Mouse (Mus musculus) heart, postnatal 0 days (tissue): ENCODE measurements around the gene Slc4a2. TPM values are rescaled to one million over a fixed set of nuclear protein-coding genes. Genes with fewer than 3 reads are reported as not detected.
A peak's percentile ranks its signal among the peaks of the same experiment; 100 is the strongest.

Source experiments
- ATAC-seq: fragments of 200-750 bp; cut with Nextera tagmentation; 2 replicates; pipeline ENCODE4 v1.8.0; 2017; ENCODE audit warnings: low read depth, moderate number of reproducible peaks, moderate library complexity; ENCODE audit not compliant: insufficient read depth
- DNase-seq: peaks from one replicate; pipeline ENCODE4 v3.0.0-alpha.2; 2016; ENCODE audit warnings: low spot score
- H3K27ac ChIP-seq: fragments of 300-500 bp; sonication (generic); 2 replicates; pipeline ENCODE4 v1.5.1; 2014; ENCODE audit warnings: low read depth, mild to moderate bottlenecking
- H3K27me3 ChIP-seq: fragments of 300-500 bp; sonication (generic); 2 replicates; pipeline ENCODE4 v1.6.1; 2014; ENCODE audit warnings: low read length, mixed read lengths; ENCODE audit not compliant: control insufficient read depth, insufficient read depth
- H3K36me3 ChIP-seq: fragments of 300-500 bp; sonication (generic); replicated peaks from 2 replicates; pipeline ENCODE4 v1.6.1; 2014; ENCODE audit warnings: low read length, mixed read lengths; ENCODE audit not compliant: control insufficient read depth, insufficient read depth
- H3K4me1 ChIP-seq: fragments of 300-500 bp; sonication (generic); 2 replicates; pipeline ENCODE4 v1.6.1; 2014; ENCODE audit warnings: antibody characterized with exemption; ENCODE audit not compliant: control insufficient read depth, insufficient read depth
- H3K4me2 ChIP-seq: fragments of 300-500 bp; sonication (generic); 2 replicates; pipeline ENCODE4 v1.6.1; 2014; ENCODE audit warnings: low read depth, mild to moderate bottlenecking, low read length, moderate library complexity
- H3K4me3 ChIP-seq: fragments of 300-500 bp; sonication (generic); 2 replicates; pipeline ENCODE4 v1.5.1; 2014; ENCODE audit warnings: low read depth, low read length
- H3K9ac ChIP-seq: fragments of 300-500 bp; sonication (generic); replicated peaks from 2 replicates; pipeline ENCODE4 v1.6.1; 2014; ENCODE audit warnings: low read depth, low read length, mixed read lengths
- H3K9me3 ChIP-seq: fragments of 300-500 bp; sonication (generic); replicated peaks from 2 replicates; pipeline ENCODE4 v1.6.1; 2016; ENCODE audit warnings: low read length; ENCODE audit not compliant: control insufficient read depth
- CTCF ChIP-seq: IDR thresholded peaks from 2 replicates; pipeline ENCODE4 v1.5.1; 2016; ENCODE audit warnings: antibody characterized with exemption, control low read depth, low read depth
- EP300 ChIP-seq: IDR thresholded peaks from 2 replicates; pipeline ENCODE4 v1.6.1; 2016; ENCODE audit warnings: antibody characterized with exemption, low read depth
- WGBS: fragments of 180-500 bp; shearing (Covaris S2); extraction: QIAGEN DNeasy Blood & Tissue Kit; methylation state at CpG from one replicate; pipeline ENCODE4 v1.1.7; 2014; 5-methylcytosine and 5-hydroxymethylcytosine counted together
- polyA plus RNA-seq: library from polyadenylated mRNA; unstranded; fragments of >200 nt; fragmentation: Nextera tagmentation; extraction: Ambion mirVana; gene quantifications from 2 replicates; pipeline ENCODE4 v1.2.1, GENCODE M21; 2015
- total RNA-seq: library from RNA; depleted of rRNA; stranded (reverse); fragments of >200 nt; gene quantifications from 2 replicates; pipeline ENCODE4 v1.2.3, GENCODE M21; 2014; ENCODE audit warnings: low replicate concordance; rRNA removed

Slc4a2 gene
- total and polyA plus RNA-seq, 2 experiments from 2014 or later: 20.8 to 110 TPM

- no peak overlapping the region for H3K4me3 ChIP-seq
- H3K27ac ChIP-seq: no peak overlapping the region
- no peaks in the 10 kb centered on the region for H3K27me3 ChIP-seq
- no peaks in the 10 kb centered on the region for H3K9me3 ChIP-seq
- WGBS: 42% methylated on average over 22 of the region's 22 CpGs
- H3K4me1 ChIP-seq: no peaks in the 10 kb centered on the region
- no peak overlapping the region for H3K4me2 ChIP-seq
- TF ChIP-seq EP300 (no peak), CTCF (no peak)
- no peak overlapping the region for H3K9ac ChIP-seq
- H3K36me3 ChIP-seq: peaks cover 76% of the 10 kb centered on the region
- DNase-seq (no peak), ATAC-seq (no peak)
Observed at GRCm38 (mm10) chr5:24484963-24485362, 61.3 kb downstream of the Slc4a2 start.

- WGBS: 3% methylated on average over 8 of the region's 8 CpGs
- DNase-seq (peak; percentile 77), ATAC-seq (no peak)
- Histone ChIP-seq H3K4me1 (no peaks in the 10 kb centered on the region), H3K36me3 (peaks cover 76% of the 10 kb centered on the region), H3K9ac (no peak overlapping the region), H3K4me2 (no peak overlapping the region), H3K9me3 (no peaks in the 10 kb centered on the region), H3K27me3 (no peaks in the 10 kb centered on the region), H3K4me3 (no peak overlapping the region), H3K27ac (no peak overlapping the region)
- TF ChIP-seq EP300: no peak
- peak; percentile 85 for TF ChIP-seq CTCF
Observed at GRCm38 (mm10) chr5:24486097-24486496, 62.5 kb downstream of the Slc4a2 start.

- no peak overlapping the region for H3K4me3 ChIP-seq
- DNase-seq (no peak), ATAC-seq (no peak)
- no peaks in the 10 kb centered on the region for H3K27me3 ChIP-seq
- H3K36me3 ChIP-seq: peaks cover 79% of the 10 kb centered on the region
- no peaks in the 10 kb centered on the region for H3K9me3 ChIP-seq
- WGBS: 83% methylated on average over 5 of the region's 5 CpGs
- no peak overlapping the region for H3K27ac ChIP-seq
- no peak for TF ChIP-seq CTCF
- TF ChIP-seq EP300: no peak
- no peaks in the 10 kb centered on the region for H3K4me1 ChIP-seq
- H3K4me2 ChIP-seq: no peak overlapping the region
- no peak overlapping the region for H3K9ac ChIP-seq
Observed at GRCm38 (mm10) chr5:24486738-24487137, 63.1 kb downstream of the Slc4a2 start.

- no peaks in the 10 kb centered on the region for H3K27me3 ChIP-seq
- ATAC-seq (no peak), DNase-seq (no peak)
- H3K4me2 ChIP-seq: no peak overlapping the region
- no peak overlapping the region for H3K4me3 ChIP-seq
- no peak overlapping the region for H3K9ac ChIP-seq
- peaks cover 91% of the 10 kb centered on the region for H3K36me3 ChIP-seq
- H3K4me1 ChIP-seq: no peaks in the 10 kb centered on the region
- TF ChIP-seq EP300 (no peak), CTCF (no peak)
- no peak overlapping the region for H3K27ac ChIP-seq
- WGBS: 88% methylated on average over 14 of the region's 14 CpGs
- H3K9me3 ChIP-seq: no peaks in the 10 kb centered on the region
Observed at GRCm38 (mm10) chr5:24490413-24490920, 66.8 kb downstream of the Slc4a2 start.

Other genes with a start within 250 kb of the Slc4a2 start
- gene Kcnh2, start 72.2 kb upstream of the Slc4a2 start, total RNA-seq: 86.1 and 120 TPM in 2 replicates
- 29.4 and 32.1 TPM in 2 replicates for gene Kcnh2, start 72.2 kb upstream of the Slc4a2 start, polyA plus RNA-seq
- 50.9 and 52.1 TPM in 2 replicates for gene Nos3, start 59.0 kb upstream of the Slc4a2 start, total RNA-seq
- 21.1 and 25.6 TPM in 2 replicates for gene Nos3, start 59.0 kb upstream of the Slc4a2 start, polyA plus RNA-seq
- 0.15 and 0.66 TPM in 2 replicates for gene Atg9b, start 31.7 kb upstream of the Slc4a2 start, total RNA-seq
- 0.34 and 0.47 TPM in 2 replicates for gene Atg9b, start 31.7 kb upstream of the Slc4a2 start, polyA plus RNA-seq
- 141 and 159 TPM in 2 replicates for gene Abcb8, start 30.2 kb upstream of the Slc4a2 start, total RNA-seq
- 69.2 and 73.2 TPM in 2 replicates for gene Abcb8, start 30.2 kb upstream of the Slc4a2 start, polyA plus RNA-seq
- not detected in 2 replicates for gene Asic3, start 10.4 kb upstream of the Slc4a2 start, total RNA-seq
- 0.08 and 0.10 TPM in 2 replicates for gene Asic3, start 10.4 kb upstream of the Slc4a2 start, polyA plus RNA-seq
- 17.3 and 21.6 TPM in 2 replicates for gene Cdk5, start 307 bp upstream of the Slc4a2 start, total RNA-seq
- 30.9 and 32.2 TPM in 2 replicates for gene Cdk5, start 307 bp upstream of the Slc4a2 start, polyA plus RNA-seq
- gene Fastk, start 21.4 kb downstream of the Slc4a2 start, total RNA-seq: 368 and 470 TPM in 2 replicates
- 219 and 223 TPM in 2 replicates for gene Fastk, start 21.4 kb downstream of the Slc4a2 start, polyA plus RNA-seq
- 30.8 and 36.7 TPM in 2 replicates for gene Tmub1, start 24.0 kb downstream of the Slc4a2 start, total RNA-seq
- 16.5 and 17.3 TPM in 2 replicates for gene Tmub1, start 24.0 kb downstream of the Slc4a2 start, polyA plus RNA-seq
- gene Agap3, start 28.3 kb downstream of the Slc4a2 start, total RNA-seq: 39.3 and 40.6 TPM in 2 replicates
- 15.6 and 18.3 TPM in 2 replicates for gene Agap3, start 28.3 kb downstream of the Slc4a2 start, polyA plus RNA-seq
- gene Gbx1, start 103.4 kb downstream of the Slc4a2 start, total RNA-seq: not detected in 2 replicates
- not detected in 2 replicates for gene Gbx1, start 103.4 kb downstream of the Slc4a2 start, polyA plus RNA-seq
- 34.4 and 44.0 TPM in 2 replicates for gene Asb10, start 117.1 kb downstream of the Slc4a2 start, total RNA-seq
- 20.8 and 24.3 TPM in 2 replicates for gene Asb10, start 117.1 kb downstream of the Slc4a2 start, polyA plus RNA-seq
- not detected in 2 replicates for gene 4931409K22Rik, start 133.0 kb downstream of the Slc4a2 start, total RNA-seq
- not detected in 2 replicates for gene 4931409K22Rik, start 133.0 kb downstream of the Slc4a2 start, polyA plus RNA-seq
- gene Abcf2, start 153.6 kb downstream of the Slc4a2 start, total RNA-seq: 53.7 and 56.0 TPM in 2 replicates
- 46.0 and 49.6 TPM in 2 replicates for gene Abcf2, start 153.6 kb downstream of the Slc4a2 start, polyA plus RNA-seq
- gene Chpf2, start 162.9 kb downstream of the Slc4a2 start, total RNA-seq: 34.9 and 64.4 TPM in 2 replicates
- gene Chpf2, start 162.9 kb downstream of the Slc4a2 start, polyA plus RNA-seq: 10.5 and 13.2 TPM in 2 replicates
- 79.2 and 98.4 TPM in 2 replicates for gene Smarcd3, start 200.6 kb downstream of the Slc4a2 start, total RNA-seq
- 33.9 and 36.9 TPM in 2 replicates for gene Smarcd3, start 200.6 kb downstream of the Slc4a2 start, polyA plus RNA-seq